In the genomic region with DNA sequence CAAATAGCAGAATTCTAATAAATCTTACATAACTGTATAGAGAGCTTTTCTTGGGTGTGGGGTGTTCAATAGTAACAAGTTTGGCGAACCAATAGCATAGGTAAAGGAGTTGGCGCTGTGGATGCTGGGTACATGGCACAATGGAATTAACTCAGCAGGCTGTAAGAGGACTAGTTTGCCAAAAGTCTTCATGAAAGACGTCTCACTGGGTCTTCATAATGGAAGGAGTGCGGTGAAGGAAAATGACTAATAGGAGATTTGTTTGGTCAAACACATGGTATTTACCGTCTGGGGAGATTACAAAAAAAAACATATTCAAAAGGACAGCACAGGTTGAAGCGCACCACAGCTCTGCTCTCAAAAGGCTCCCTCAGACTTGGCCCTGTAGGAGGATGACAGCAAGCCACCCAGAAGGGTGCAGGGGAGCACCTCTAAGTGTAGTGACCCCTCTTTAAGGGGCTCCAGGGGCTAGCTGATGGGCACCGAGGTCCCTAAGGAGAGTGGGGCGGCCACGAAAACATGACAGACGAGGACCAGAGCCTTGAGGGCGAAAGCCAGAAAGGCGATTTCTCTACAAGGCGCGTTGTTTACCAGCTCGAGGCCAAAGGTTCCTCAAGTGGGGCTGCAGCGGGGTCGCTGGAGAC, we compare ENCODE assay signal across 8 mouse cellular contexts. TPM values are rescaled to one million over a fixed set of nuclear protein-coding genes. Genes with fewer than 3 reads are reported as not detected.
DNase-seq lines count a peak whose midpoint lies in the region; ATAC-seq and TF ChIP-seq lines count a peak whose summit lies in the region.

No protein-coding gene starts in this region.

- H3K4me3 ChIP-seq in lung, postnatal 0 days (ENCODE audit: low read depth, low read length), result peak overlapping the region; percentile 94
- H3K4me3 ChIP-seq in hindbrain, embryonic 13.5 days, result peak overlapping the region; percentile 90
- peak overlapping the region; percentile 90 for H3K4me3 ChIP-seq in midbrain, embryonic 12.5 days

- peak; percentile 39 for DNase-seq in cerebellum, adult 11-12 months
- DNase-seq in cerebellum, postnatal 36 days, result no peak
- DNase-seq in lung, postnatal 0 days (ENCODE audit: low spot score), result peak; percentile 14
- no peak for DNase-seq in lung, postnatal 4 days
- DNase-seq in adrenal gland, postnatal 25 days, result no peak
- no peak for DNase-seq in layer of hippocampus, adult 9-11 months

- no peaks in the 10 kb centered on the region for H3K9me3 ChIP-seq in lung, postnatal 0 days (ENCODE audit: low read length)
- no peaks in the 10 kb centered on the region for H3K9me3 ChIP-seq in hindbrain, embryonic 13.5 days
- no peaks in the 10 kb centered on the region for H3K9me3 ChIP-seq in midbrain, embryonic 12.5 days

- H3K27me3 ChIP-seq in lung, postnatal 0 days (replicated peaks; ENCODE audit: insufficient read depth, low read length), result no peaks in the 10 kb centered on the region
- no peaks in the 10 kb centered on the region for H3K27me3 ChIP-seq in hindbrain, embryonic 13.5 days
- H3K27me3 ChIP-seq in midbrain, embryonic 12.5 days, result no peaks in the 10 kb centered on the region; the same call in 1 of the 2 replicates

- H3K36me3 ChIP-seq in lung, postnatal 0 days (ENCODE audit: insufficient read depth, low read length), result no peaks in the 10 kb centered on the region
- H3K36me3 ChIP-seq in hindbrain, embryonic 13.5 days, result no peaks in the 10 kb centered on the region
- no peaks in the 10 kb centered on the region for H3K36me3 ChIP-seq in midbrain, embryonic 12.5 days

- WGBS in lung, postnatal 0 days, result 22% methylated on average over 17 of the region's 17 CpGs
- 15% methylated on average over 17 of the region's 17 CpGs for WGBS in hindbrain, embryonic 13.5 days
- 10% methylated on average over 17 of the region's 17 CpGs for WGBS in midbrain, embryonic 12.5 days

- TF ChIP-seq EP300 in lung, postnatal 0 days (IDR thresholded peaks at IDR 0.05), result no peak

- no peak for TF ChIP-seq CTCF in lung, postnatal 0 days (IDR thresholded peaks at IDR 0.05)

- peak overlapping the region; percentile 96 for H3K9ac ChIP-seq in lung, postnatal 0 days (replicated peaks; ENCODE audit: low read depth)
- peak overlapping the region; percentile 98 for H3K9ac ChIP-seq in hindbrain, embryonic 13.5 days
- H3K9ac ChIP-seq in midbrain, embryonic 12.5 days (replicated peaks), result peak overlapping the region; percentile 98

- ATAC-seq in lung, postnatal 0 days, result peak; percentile 9
- ATAC-seq in hindbrain, embryonic 13.5 days (ENCODE audit: low FRiP score), result peak; percentile 73
- ATAC-seq in midbrain, embryonic 12.5 days (ENCODE audit: low FRiP score, low read depth), result peak; percentile 63

- H3K27ac ChIP-seq in lung, postnatal 0 days (ENCODE audit: low read length), result peak overlapping the region; percentile 98
- peak overlapping the region; percentile 99 for H3K27ac ChIP-seq in hindbrain, embryonic 13.5 days
- H3K27ac ChIP-seq in midbrain, embryonic 12.5 days (replicated peaks), result peak overlapping the region; percentile 98

- peak overlapping the region; percentile 81 for H3K4me2 ChIP-seq in lung, postnatal 0 days (replicated peaks; ENCODE audit: low read depth, low read length)
- H3K4me2 ChIP-seq in hindbrain, embryonic 13.5 days, result peak overlapping the region; percentile 88
- H3K4me2 ChIP-seq in midbrain, embryonic 12.5 days (replicated peaks), result peak overlapping the region; percentile 83

- H3K4me1 ChIP-seq in lung, postnatal 0 days (ENCODE audit: insufficient read depth, low read depth, low read length), result peaks cover 12% of the 10 kb centered on the region
- peaks cover 39% of the 10 kb centered on the region for H3K4me1 ChIP-seq in hindbrain, embryonic 13.5 days (replicated peaks)
- H3K4me1 ChIP-seq in midbrain, embryonic 12.5 days, result peaks cover 39% of the 10 kb centered on the region

RNA-seq across cellular contexts. Expression of a gene that starts 0.7 kb away (rescaled TPM):
- polyA plus RNA-seq in lung, postnatal 0 days (2015; fragmentation: Nextera tagmentation; extraction: Ambion mirVana), result 33.1 and 36.4 TPM in 2 replicates
- 79.4 and 83.2 TPM in 2 replicates for polyA plus RNA-seq in hindbrain, embryonic 13.5 days (2015; fragmentation: Nextera tagmentation; extraction: Ambion mirVana)
- 105 and 113 TPM in 2 replicates for polyA plus RNA-seq in midbrain, embryonic 12.5 days (2016; fragmentation: Nextera tagmentation; extraction: Ambion mirVana)
- total RNA-seq in adrenal gland, postnatal 25 days (2021), result 73.4 and 75.9 TPM in 2 replicates

Comparison
In these comparisons a context has a peak if more than half of its experiments do, and no peak if none do; other contexts are left out.
1. DNase-seq: peak in cerebellum, adult 11-12 months (single experiment) and lung, postnatal 0 days (single experiment); none in cerebellum, postnatal 36 days (0 of 2), lung, postnatal 4 days (0 of 2), adrenal gland, postnatal 25 days (single experiment) and layer of hippocampus, adult 9-11 months (single experiment).
2. ATAC-seq: peak in every context shown above with its lines; median percentile 73 in hindbrain, embryonic 13.5 days; 63 in midbrain, embryonic 12.5 days; 9 in lung, postnatal 0 days.
3. Peak in every context shown above with its lines, with median percentiles within 50 percentile points of each other: H3K27ac ChIP-seq, H3K4me2 ChIP-seq, H3K4me3 ChIP-seq and H3K9ac ChIP-seq.